ENCODE assay signal across 26 mouse cellular contexts in genomic region chr12:80153078-80153477, GRCm38 (mm10). TPM values are rescaled to one million over a fixed set of nuclear protein-coding genes. Genes with fewer than 3 reads are reported as not detected.
A peak's percentile ranks its signal among the peaks of the same experiment; 100 is the strongest.
DNase-seq lines count a peak whose midpoint lies in the region; ATAC-seq and TF ChIP-seq lines count a peak whose summit lies in the region.
"Had no signal": no experiment of that assay in that cellular context is flagged by ENCODE, and none has a peak within 500 bp of the region (broad histone marks: within the 10 kb centered on the region; RNA-seq: fewer than 3 reads in every experiment).

No protein-coding gene starts in this region.

- no peak overlapping the region for H3K4me2 ChIP-seq in intestine, postnatal 0 days (replicated peaks; ENCODE audit: low read depth)
- H3K4me2 ChIP-seq in intestine, embryonic 15.5 days (replicated peaks), result no peak overlapping the region
- no peak overlapping the region for H3K4me2 ChIP-seq in lung, embryonic 14.5 days
- H3K4me2 ChIP-seq in kidney, embryonic 15.5 days, result no peak overlapping the region
- H3K4me2 ChIP-seq: liver, embryonic 15.5 days; midbrain, embryonic 12.5 days; neural tube, embryonic 15.5 days had no signal

- no peaks in the 10 kb centered on the region for H3K9me3 ChIP-seq in intestine, postnatal 0 days (ENCODE audit: control insufficient read depth)
- no peaks in the 10 kb centered on the region for H3K9me3 ChIP-seq in intestine, embryonic 15.5 days
- H3K9me3 ChIP-seq in lung, embryonic 14.5 days (ENCODE audit: low read depth, low read length), result no peaks in the 10 kb centered on the region; the same call in 1 of the 2 replicates
- no peaks in the 10 kb centered on the region for H3K9me3 ChIP-seq in kidney, embryonic 15.5 days (replicated peaks)
- H3K9me3 ChIP-seq: heart, embryonic 13.5 days; liver, embryonic 15.5 days; midbrain, embryonic 12.5 days; neural tube, embryonic 15.5 days had no signal

- no peaks in the 10 kb centered on the region for H3K27me3 ChIP-seq in intestine, postnatal 0 days (replicated peaks; ENCODE audit: control insufficient read depth, insufficient read depth, low read length)
- H3K27me3 ChIP-seq in intestine, embryonic 15.5 days (replicated peaks), result no peaks in the 10 kb centered on the region
- H3K27me3 ChIP-seq in lung, embryonic 14.5 days (ENCODE audit: insufficient read depth, low read length), result no peaks in the 10 kb centered on the region
- no peaks in the 10 kb centered on the region for H3K27me3 ChIP-seq in kidney, embryonic 15.5 days
- H3K27me3 ChIP-seq: CH12.LX; liver, embryonic 15.5 days; midbrain, embryonic 12.5 days; neural tube, embryonic 15.5 days; Patski had no signal

- TF ChIP-seq CTCF in intestine, postnatal 0 days (IDR thresholded peaks at IDR 0.05; ENCODE audit: low read depth), result peak; percentile 36
- 0 out of 2 replicates have a peak, but pooled peaks have one; percentile 31 for TF ChIP-seq CTCF in lung, embryonic 14.5 days (IDR thresholded peaks at IDR 0.05; ENCODE audit: low read depth)
- peak; percentile 22; the same call in 1 of the 2 replicates for TF ChIP-seq CTCF in bone marrow, adult 2 months (IDR thresholded peaks at IDR 0.05; ENCODE audit: control insufficient read depth, insufficient read depth, low read length)

- H3K4me1 ChIP-seq in intestine, postnatal 0 days (replicated peaks; ENCODE audit: control insufficient read depth, insufficient read depth, low read length), result no peaks in the 10 kb centered on the region
- H3K4me1 ChIP-seq in intestine, embryonic 15.5 days (replicated peaks), result no peaks in the 10 kb centered on the region
- no peaks in the 10 kb centered on the region for H3K4me1 ChIP-seq in lung, embryonic 14.5 days (ENCODE audit: insufficient read depth)
- no peaks in the 10 kb centered on the region for H3K4me1 ChIP-seq in bone marrow, adult 2 months (ENCODE audit: control insufficient read depth, insufficient read depth, low read length)
- H3K4me1 ChIP-seq in kidney, embryonic 15.5 days, result peaks cover 4% of the 10 kb centered on the region
- H3K4me1 ChIP-seq: midbrain, embryonic 12.5 days had no signal

- no peak overlapping the region for H3K4me3 ChIP-seq in intestine, postnatal 0 days (ENCODE audit: low read depth, low read length)
- H3K4me3 ChIP-seq in intestine, embryonic 15.5 days (replicated peaks), result no peak overlapping the region
- H3K4me3 ChIP-seq in lung, embryonic 14.5 days (ENCODE audit: low read depth, low read length), result no peak overlapping the region
- no peak overlapping the region for H3K4me3 ChIP-seq in bone marrow, adult 2 months (replicated peaks; ENCODE audit: control insufficient read depth, low read depth, low read length)
- no peak overlapping the region for H3K4me3 ChIP-seq in kidney, embryonic 15.5 days (replicated peaks)
- H3K4me3 ChIP-seq: heart, embryonic 13.5 days; liver, embryonic 15.5 days; midbrain, embryonic 12.5 days; neural tube, embryonic 15.5 days had no signal

- no peak for DNase-seq in lung, embryonic 14.5 days
- DNase-seq in lung, adult 18-20 months, result no peak
- DNase-seq in ES-CJ7 (ENCODE audit: low read depth, low spot score), result peak; percentile 60
- DNase-seq in adrenal gland, adult (ENCODE audit: inconsistent age in 2 of 2, low spot score in 1 of 2), result no peak
- DNase-seq: adrenal gland, postnatal 10 days; cerebellum, adult 8-10 months; gastrocnemius, postnatal 14 days; heart, adult 18-20 months; heart, postnatal 14 days; lung, postnatal 14 days; right cerebral cortex, adult 18-20 months; right cerebral cortex, postnatal 4 days had no signal

- H3K36me3 ChIP-seq in intestine, postnatal 0 days (ENCODE audit: control insufficient read depth, insufficient read depth), result no peaks in the 10 kb centered on the region
- H3K36me3 ChIP-seq in intestine, embryonic 15.5 days, result no peaks in the 10 kb centered on the region
- H3K36me3 ChIP-seq in lung, embryonic 14.5 days (ENCODE audit: insufficient read depth), result no peaks in the 10 kb centered on the region
- no peaks in the 10 kb centered on the region for H3K36me3 ChIP-seq in kidney, embryonic 15.5 days
- H3K36me3 ChIP-seq: heart, embryonic 13.5 days; liver, embryonic 15.5 days; midbrain, embryonic 12.5 days; neural tube, embryonic 15.5 days had no signal

- WGBS in intestine, postnatal 0 days, result 84% methylated on average over 6 of the region's 6 CpGs
- WGBS in intestine, embryonic 15.5 days, result 88% methylated on average over 6 of the region's 6 CpGs
- WGBS in lung, embryonic 14.5 days, result 87% methylated on average over 6 of the region's 6 CpGs
- 83% methylated on average over 6 of the region's 6 CpGs for WGBS in bone marrow, adult 2 months
- 81% methylated on average over 6 of the region's 6 CpGs for WGBS in kidney, embryonic 15.5 days

- H3K9ac ChIP-seq in intestine, postnatal 0 days (ENCODE audit: low read depth, low read length), result no peak overlapping the region
- no peak overlapping the region for H3K9ac ChIP-seq in intestine, embryonic 15.5 days
- no peak overlapping the region for H3K9ac ChIP-seq in lung, embryonic 14.5 days
- no peak overlapping the region for H3K9ac ChIP-seq in kidney, embryonic 15.5 days
- H3K9ac ChIP-seq: heart, embryonic 13.5 days; liver, embryonic 15.5 days; midbrain, embryonic 12.5 days; neural tube, embryonic 15.5 days had no signal

- no peak overlapping the region for H3K27ac ChIP-seq in intestine, postnatal 0 days (ENCODE audit: low read depth, low read length)
- H3K27ac ChIP-seq in intestine, embryonic 15.5 days, result no peak overlapping the region
- no peak overlapping the region for H3K27ac ChIP-seq in lung, embryonic 14.5 days (ENCODE audit: low read depth)
- no peak overlapping the region for H3K27ac ChIP-seq in bone marrow, adult 2 months (ENCODE audit: control insufficient read depth, insufficient read depth, low read depth, low read length, poor library complexity)
- H3K27ac ChIP-seq in kidney, embryonic 15.5 days, result no peak overlapping the region
- H3K27ac ChIP-seq: heart, embryonic 13.5 days; kidney, postnatal 0 days; liver, embryonic 15.5 days; midbrain, embryonic 12.5 days; neural tube, embryonic 15.5 days had no signal

- TF ChIP-seq POLR2A in bone marrow, adult 2 months (IDR thresholded peaks at IDR 0.05; ENCODE audit: borderline replicate concordance, control insufficient read depth, low read depth, low read length), result no peak

- ATAC-seq in intestine, postnatal 0 days, result no peak
- ATAC-seq in intestine, embryonic 15.5 days, result no peak
- ATAC-seq in lung, embryonic 14.5 days (ENCODE audit: insufficient read depth), result no peak
- ATAC-seq in kidney, embryonic 15.5 days (replicated peaks; ENCODE audit: low FRiP score), result no peak
- ATAC-seq: activated CD4-positive, CD25-positive, alpha-beta regulatory T cell, adult 4 months; forebrain, embryonic 14.5 days; inflammation-experienced regulatory T-cells, adult 6 months; Patski had no signal

RNA-seq across cellular contexts. Expression of gene Zfp36l1, which starts 40.3 kb away (rescaled TPM):
- 77.9 and 80.7 TPM in 2 replicates for polyA plus RNA-seq in intestine, postnatal 0 days (2015; fragmentation: Nextera tagmentation; extraction: Ambion mirVana)
- polyA plus RNA-seq in intestine, embryonic 15.5 days (2015; fragmentation: Nextera tagmentation; extraction: Ambion mirVana), result 95.8 and 107 TPM in 2 replicates
- polyA plus RNA-seq in lung, embryonic 14.5 days (2014; fragmentation: Nextera tagmentation; extraction: Ambion mirVana), result 190 and 192 TPM in 2 replicates
- 20.1 and 33.6 TPM in 2 replicates for polyA plus RNA-seq in bone marrow, adult 2 months (2011; ENCODE audit: insufficient read depth, insufficient read length, low replicate concordance, missing spikeins)
- polyA plus RNA-seq in kidney, embryonic 15.5 days (2015; fragmentation: Nextera tagmentation; extraction: Ambion mirVana), result 136 and 154 TPM in 2 replicates
